Mouse (Mus musculus) spleen, adult 2 months (tissue): ENCODE results near the gene Smagp.

ENCODE experiments used
- CTCF ChIP-seq: fragments of 200-500 bp; IDR thresholded peaks from 2 replicates; pipeline ENCODE4 v1.5.1; 2011; ENCODE audit warnings: mild to moderate bottlenecking, inconsistent platforms; ENCODE audit not compliant: insufficient read depth, insufficient read length, insufficient replicate concordance; ENCODE audit errors: extremely low read depth
- POLR2A ChIP-seq: fragments of 200-500 bp; IDR thresholded peaks from 2 replicates; pipeline ENCODE4 v1.6.1; 2011; ENCODE audit warnings: low read depth, low read length, inconsistent platforms

DNA sequence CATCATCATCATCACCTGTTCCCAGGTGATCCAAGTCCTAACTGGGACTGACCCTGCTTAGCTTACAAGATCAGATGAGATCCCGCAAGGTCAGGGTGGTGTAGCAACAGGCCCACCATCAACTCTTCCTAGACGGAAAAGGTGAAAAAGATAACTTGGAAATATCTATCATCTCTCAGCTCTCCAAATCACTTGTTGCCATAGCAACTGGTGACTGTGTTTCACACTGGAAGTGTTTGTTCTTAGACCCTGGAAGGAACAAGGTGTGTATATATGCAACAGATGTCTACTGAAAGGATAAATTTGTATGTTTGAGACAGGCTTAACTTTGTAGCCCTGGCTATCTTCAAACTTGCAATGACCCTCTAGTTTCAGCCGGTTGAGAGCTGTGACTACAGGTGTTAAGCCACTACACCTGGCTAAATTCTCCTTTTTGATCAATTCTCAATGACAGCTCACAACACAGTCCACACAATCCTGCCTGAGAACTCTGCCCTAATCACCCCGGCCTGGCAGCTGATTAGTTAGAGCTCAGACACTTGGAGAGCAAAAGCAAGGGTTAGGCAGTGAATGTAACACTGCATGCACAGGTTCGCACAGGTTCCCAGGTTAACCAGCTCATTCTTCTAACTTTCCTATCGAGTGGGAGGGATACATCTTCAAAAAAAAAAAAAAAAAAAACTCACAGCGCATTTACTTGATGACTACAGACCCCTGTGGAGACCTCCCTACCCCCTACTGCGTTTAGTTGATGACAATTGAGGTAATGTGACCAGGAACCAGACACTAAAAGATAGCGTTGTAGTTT lies 28.9 kb upstream of the Smagp start:
- no peak for TF ChIP-seq CTCF
- TF ChIP-seq POLR2A = no peak
